Mouse (Mus musculus) lung, postnatal 0 days (tissue): ENCODE measurements around the gene Nod1. TPM values are rescaled to one million over a fixed set of nuclear protein-coding genes. Genes with fewer than 3 reads are reported as not detected.

Experiments used
- ATAC-seq: fragments of 200-750 bp; cut with Nextera tagmentation; 2 replicates; pipeline ENCODE4 v1.8.0; 2017; ENCODE audit warnings: moderate library complexity
- DNase-seq: peaks from one replicate; pipeline ENCODE4 v3.0.0-alpha.2; 2016; ENCODE audit warnings: low spot score
- H3K27ac ChIP-seq: fragments of 300-500 bp; sonication (generic); 2 replicates; pipeline ENCODE4 v1.5.1; 2014; ENCODE audit warnings: antibody characterized with exemption, mild to moderate bottlenecking, low read length, mixed read lengths
- H3K27me3 ChIP-seq: fragments of 300-500 bp; sonication (generic); replicated peaks from 2 replicates; pipeline ENCODE4 v1.6.1; 2014; ENCODE audit warnings: low read length, mixed read lengths; ENCODE audit not compliant: insufficient read depth
- H3K36me3 ChIP-seq: fragments of 300-500 bp; sonication (generic); 2 replicates; pipeline ENCODE4 v1.6.1; 2014; ENCODE audit warnings: low read length, mixed read lengths; ENCODE audit not compliant: insufficient read depth
- H3K4me1 ChIP-seq: fragments of 300-500 bp; sonication (generic); 2 replicates; pipeline ENCODE4 v1.6.1; 2014; ENCODE audit warnings: antibody characterized with exemption, low read depth, low read length, mixed read lengths; ENCODE audit not compliant: insufficient read depth
- H3K4me2 ChIP-seq: fragments of 300-500 bp; sonication (generic); replicated peaks from 2 replicates; pipeline ENCODE4 v1.6.1; 2014; ENCODE audit warnings: low read depth, mild to moderate bottlenecking, low read length, moderate library complexity, mixed read lengths
- H3K4me3 ChIP-seq: fragments of 300-500 bp; sonication (generic); 2 replicates; pipeline ENCODE4 v1.5.1; 2014; ENCODE audit warnings: low read depth, low read length
- H3K9ac ChIP-seq: fragments of 300-500 bp; sonication (generic); replicated peaks from 2 replicates; pipeline ENCODE4 v1.6.1; 2014; ENCODE audit warnings: low read depth, mild to moderate bottlenecking
- H3K9me3 ChIP-seq: fragments of 300-500 bp; sonication (generic); 2 replicates; pipeline ENCODE4 v1.6.1; 2016; ENCODE audit warnings: low read length, mixed read lengths
- CTCF ChIP-seq: IDR thresholded peaks from 2 replicates; pipeline ENCODE4 v1.5.1; 2016; ENCODE audit warnings: antibody characterized with exemption, mild to moderate bottlenecking
- EP300 ChIP-seq: IDR thresholded peaks from 2 replicates; pipeline ENCODE4 v1.6.1; 2016; ENCODE audit warnings: antibody characterized with exemption, mild to moderate bottlenecking, control low read depth
- WGBS: fragments of 180-500 bp; shearing (Covaris S2); extraction: QIAGEN DNeasy Blood & Tissue Kit; methylation state at CpG from one replicate; pipeline ENCODE4 v1.1.7; 2014; 5-methylcytosine and 5-hydroxymethylcytosine counted together
- polyA plus RNA-seq: library from polyadenylated mRNA; unstranded; fragments of >200 nt; fragmentation: Nextera tagmentation; extraction: Ambion mirVana; gene quantifications from 2 replicates; pipeline ENCODE4 v1.2.1, GENCODE M21; 2015

Nod1 gene
- polyA plus RNA-seq, 1 experiment from 2014 or later: 12.7 TPM

DNA sequence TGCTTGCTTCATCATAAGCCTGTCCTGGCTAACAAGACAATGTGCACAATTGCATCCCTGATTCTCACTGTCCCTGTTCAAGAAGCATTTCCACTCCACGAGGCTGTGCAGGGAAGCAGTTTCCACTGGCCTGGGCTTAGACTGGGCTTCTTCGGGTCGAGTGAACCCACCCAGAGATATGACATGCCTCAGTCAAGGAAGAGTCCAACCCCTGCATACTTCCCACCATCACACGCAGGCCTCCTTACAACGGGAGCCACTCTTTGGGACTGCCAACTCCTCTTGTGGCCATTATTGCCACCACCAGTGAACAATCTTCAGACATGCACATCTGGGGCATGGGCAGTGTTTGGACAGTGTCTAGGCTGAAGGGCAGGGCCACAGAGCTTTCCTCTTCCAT lies 53.9 kb downstream of the Nod1 start:
- H3K4me1 ChIP-seq: no peaks in the 10 kb centered on the region
- no peaks in the 10 kb centered on the region for H3K27me3 ChIP-seq
- H3K4me3 ChIP-seq: no peak overlapping the region
- no peak for DNase-seq
- TF ChIP-seq EP300: no peak
- ATAC-seq: no peak
- H3K4me2 ChIP-seq: no peak overlapping the region
- H3K27ac ChIP-seq: no peak overlapping the region
- no peak overlapping the region for H3K9ac ChIP-seq
- 85% methylated on average over 5 of the region's 5 CpGs for WGBS
- 0 out of 2 replicates have a peak, but pooled peaks cover 6% of the 10 kb centered on the region for H3K36me3 ChIP-seq
- no peaks in the 10 kb centered on the region for H3K9me3 ChIP-seq

DNA sequence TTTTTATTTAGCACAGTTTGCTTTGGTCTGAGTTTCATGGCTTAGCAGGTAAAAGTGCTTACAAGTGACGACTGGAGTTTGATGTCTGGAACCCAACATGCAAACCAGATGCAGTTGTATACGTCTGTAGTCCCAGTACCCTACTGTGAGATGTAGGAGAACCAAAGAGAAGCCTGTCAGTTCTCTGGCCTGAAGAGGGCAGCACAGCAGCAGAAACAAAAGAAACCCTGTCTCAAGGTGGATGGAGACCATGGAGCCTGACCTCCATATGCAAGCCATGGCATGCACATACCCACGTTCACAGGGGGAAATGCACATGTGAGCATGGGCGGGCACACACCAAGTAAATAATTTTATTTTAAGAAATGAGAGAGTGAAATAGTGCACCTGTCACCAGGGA lies 54.9 kb downstream of the Nod1 start:
- peak; percentile 92 for TF ChIP-seq CTCF
- no peak for TF ChIP-seq EP300
- H3K27ac ChIP-seq: no peak overlapping the region
- H3K4me2 ChIP-seq: no peak overlapping the region
- WGBS: 25% methylated on average over 4 of the region's 4 CpGs
- H3K9ac ChIP-seq: no peak overlapping the region
- DNase-seq (peak; percentile 83), ATAC-seq (peak; percentile 65)
- H3K27me3 ChIP-seq: no peaks in the 10 kb centered on the region
- H3K36me3 ChIP-seq: no peaks in the 10 kb centered on the region
- no peaks in the 10 kb centered on the region for H3K4me1 ChIP-seq
- H3K9me3 ChIP-seq: no peaks in the 10 kb centered on the region
- H3K4me3 ChIP-seq: no peak overlapping the region

GRCm38 (mm10) chr6:54916941-54917340 lies 55.5 kb downstream of the Nod1 start:
- DNase-seq (no peak), ATAC-seq (no peak)
- no peaks in the 10 kb centered on the region for H3K9me3 ChIP-seq
- no peak overlapping the region for H3K4me2 ChIP-seq
- no peak overlapping the region for H3K4me3 ChIP-seq
- no peak overlapping the region for H3K9ac ChIP-seq
- no peak overlapping the region for H3K27ac ChIP-seq
- no peak for TF ChIP-seq CTCF
- no peak for TF ChIP-seq EP300
- no peaks in the 10 kb centered on the region for H3K36me3 ChIP-seq
- H3K4me1 ChIP-seq: no peaks in the 10 kb centered on the region
- H3K27me3 ChIP-seq: no peaks in the 10 kb centered on the region
- 64% methylated on average over 4 of the region's 4 CpGs for WGBS

DNA sequence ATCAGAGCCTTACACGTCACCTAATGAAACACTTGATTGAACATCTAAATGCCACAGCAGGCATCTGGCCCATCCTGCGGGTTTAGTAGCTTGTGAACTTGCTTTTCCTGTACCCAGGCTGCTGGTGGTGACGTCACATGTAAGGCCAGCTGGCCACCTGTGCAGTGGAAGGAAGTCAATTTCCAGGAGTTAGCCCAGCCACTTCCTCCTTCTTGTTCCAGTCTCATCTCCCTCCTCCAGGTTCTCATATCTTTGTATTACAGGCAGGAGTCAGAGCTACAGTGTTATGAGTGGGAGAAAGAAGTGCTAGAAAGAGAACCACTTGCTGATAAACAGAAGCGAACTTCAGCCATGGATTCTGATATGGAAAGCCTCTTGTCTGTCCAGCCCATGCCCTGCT lies 56.2 kb downstream of the Nod1 start:
- Histone ChIP-seq H3K9ac (no peak overlapping the region), H3K27me3 (no peaks in the 10 kb centered on the region), H3K27ac (no peak overlapping the region), H3K4me2 (no peak overlapping the region), H3K9me3 (no peaks in the 10 kb centered on the region), H3K4me1 (no peaks in the 10 kb centered on the region), H3K4me3 (no peak overlapping the region), H3K36me3 (no peaks in the 10 kb centered on the region)
- TF ChIP-seq EP300 (no peak), CTCF (no peak)
- WGBS: 37% methylated on average over 4 of the region's 4 CpGs
- ATAC-seq (no peak), DNase-seq (no peak)

GRCm38 (mm10) chr6:54914977-54915376 lies 57.4 kb downstream of the Nod1 start:
- no peaks in the 10 kb centered on the region for H3K27me3 ChIP-seq
- H3K4me3 ChIP-seq: no peak overlapping the region
- DNase-seq (no peak), ATAC-seq (no peak)
- 55% methylated on average over 4 of the region's 4 CpGs for WGBS
- no peaks in the 10 kb centered on the region for H3K36me3 ChIP-seq
- H3K4me2 ChIP-seq: no peak overlapping the region
- no peaks in the 10 kb centered on the region for H3K4me1 ChIP-seq
- H3K9me3 ChIP-seq: no peaks in the 10 kb centered on the region
- no peak overlapping the region for H3K27ac ChIP-seq
- TF ChIP-seq EP300: no peak
- TF ChIP-seq CTCF: no peak
- no peak overlapping the region for H3K9ac ChIP-seq

DNA sequence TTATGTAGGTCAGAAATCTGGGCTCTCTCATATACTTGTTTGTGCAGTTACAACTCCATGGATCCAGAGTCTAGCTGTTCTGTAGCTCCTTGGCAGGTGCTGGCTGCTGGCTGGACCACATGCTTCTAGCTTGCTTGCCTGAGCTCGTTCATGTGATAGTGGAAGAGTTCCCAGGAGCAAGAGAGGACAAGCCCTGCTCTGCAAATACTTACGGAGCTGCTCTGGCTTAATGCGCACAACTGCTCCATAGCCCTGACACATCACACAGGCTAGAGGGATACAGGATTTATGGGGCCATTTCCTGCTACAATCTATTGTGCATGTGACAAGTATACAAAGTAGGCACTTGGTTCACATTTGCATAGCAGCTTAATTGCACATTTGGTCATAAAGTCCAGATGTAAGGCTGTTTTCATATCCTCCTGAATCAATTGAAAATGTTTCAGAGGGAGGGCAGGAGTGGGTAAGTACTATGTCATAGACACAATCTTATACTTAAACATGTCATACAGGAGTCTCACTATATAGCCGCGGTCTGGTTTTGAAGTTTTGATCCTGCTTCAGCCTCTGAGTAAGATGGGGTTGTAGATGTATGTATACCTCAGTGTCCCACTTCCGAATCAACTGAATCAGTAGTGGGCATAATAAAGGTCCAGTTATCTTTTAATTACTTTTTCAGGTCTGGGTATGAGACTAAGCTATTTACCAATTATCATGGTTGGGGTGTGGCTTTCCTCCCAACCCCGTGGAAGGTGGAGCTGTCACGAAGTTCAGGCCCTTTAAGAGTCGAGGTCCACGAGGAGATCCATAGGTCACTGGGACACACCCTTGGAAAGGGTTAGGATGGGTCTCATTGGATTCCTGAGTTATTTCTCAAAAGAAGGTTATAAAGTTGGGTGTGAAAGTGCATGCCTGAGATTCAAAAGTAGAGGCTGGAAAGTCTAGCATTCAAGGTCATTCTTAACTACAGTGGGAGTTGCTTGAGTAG lies 66.1 kb downstream of the Nod1 start:
- Histone ChIP-seq H3K4me1 (no peaks in the 10 kb centered on the region), H3K27ac (no peak overlapping the region), H3K4me2 (no peak overlapping the region), H3K36me3 (no peaks in the 10 kb centered on the region), H3K27me3 (no peaks in the 10 kb centered on the region), H3K4me3 (no peak overlapping the region), H3K9ac (no peak overlapping the region), H3K9me3 (no peaks in the 10 kb centered on the region)
- DNase-seq: no peak
- TF ChIP-seq CTCF (no peak), EP300 (no peak)
- WGBS: 82% methylated on average over 10 of the region's 10 CpGs
- no peak for ATAC-seq
